ENCODE assay signal across 8 mouse cellular contexts in genomic region chr9:41326772-41327560, GRCm38 (mm10).
DNase-seq lines count a peak whose midpoint lies in the region; ATAC-seq and TF ChIP-seq lines count a peak whose summit lies in the region.

No protein-coding gene starts in this region.

- H3K27ac ChIP-seq in layer of hippocampus, adult 2 months: peak overlapping the region; percentile 76
- H3K27ac ChIP-seq in forebrain, embryonic 15.5 days (replicated peaks): peak overlapping the region; percentile 78
- peak overlapping the region; percentile 72 for H3K27ac ChIP-seq in limb, embryonic 13.5 days
- H3K27ac ChIP-seq in neural tube, embryonic 11.5 days (ENCODE audit: low read depth, low read length): peak overlapping the region; percentile 90

- no peak for DNase-seq in layer of hippocampus, adult 2 months (ENCODE audit: low spot score in 2 of 2)
- no peak for DNase-seq in layer of hippocampus, postnatal 25 days (ENCODE audit: extremely low spot score in 1 of 2, low spot score in 1 of 2)
- DNase-seq in heart, postnatal 4 days: peak; percentile 66
- DNase-seq in neural tube, embryonic 11.5 days (ENCODE audit: low spot score): peak; percentile 75
- DNase-seq in thymus, postnatal 25 days: no peak
- no peak for DNase-seq in cerebellum, postnatal 36 days

- 13% methylated on average over 10 of the region's 10 CpGs for WGBS in forebrain, embryonic 15.5 days
- WGBS in limb, embryonic 13.5 days: 23% methylated on average over 10 of the region's 10 CpGs
- 12% methylated on average over 10 of the region's 10 CpGs for WGBS in neural tube, embryonic 11.5 days

- ATAC-seq in forebrain, embryonic 15.5 days (replicated peaks): no peak; the same call in 1 of the 2 replicates
- ATAC-seq in limb, embryonic 13.5 days (ENCODE audit: low FRiP score, low read depth): no peak
- ATAC-seq in neural tube, embryonic 11.5 days (ENCODE audit: insufficient read depth, low FRiP score, low TSS enrichment): peak; percentile 82

- no peak for TF ChIP-seq CTCF in layer of hippocampus, adult 2 months (conservative IDR thresholded peaks at IDR 0.05)

- H3K9ac ChIP-seq in forebrain, embryonic 15.5 days (replicated peaks): 0 out of 2 replicates have a peak overlapping the region, but pooled peaks have one; percentile 13
- no peak overlapping the region for H3K9ac ChIP-seq in limb, embryonic 13.5 days
- H3K9ac ChIP-seq in neural tube, embryonic 11.5 days (ENCODE audit: low read length): peak overlapping the region; percentile 43

- no peaks in the 10 kb centered on the region for H3K9me3 ChIP-seq in forebrain, embryonic 15.5 days
- H3K9me3 ChIP-seq in limb, embryonic 13.5 days: no peaks in the 10 kb centered on the region
- H3K9me3 ChIP-seq in neural tube, embryonic 11.5 days (ENCODE audit: control insufficient read depth, low read length): no peaks in the 10 kb centered on the region

- H3K27me3 ChIP-seq in forebrain, embryonic 15.5 days: no peaks in the 10 kb centered on the region
- no peaks in the 10 kb centered on the region for H3K27me3 ChIP-seq in limb, embryonic 13.5 days
- H3K27me3 ChIP-seq in neural tube, embryonic 11.5 days (ENCODE audit: control insufficient read depth, insufficient read depth, low read length): no peaks in the 10 kb centered on the region

- peak overlapping the region; percentile 15; the same call in 1 of the 2 replicates for H3K4me3 ChIP-seq in layer of hippocampus, adult 2 months
- H3K4me3 ChIP-seq in forebrain, embryonic 15.5 days: 0 out of 2 replicates have a peak overlapping the region, but pooled peaks have one; percentile 12
- no peak overlapping the region for H3K4me3 ChIP-seq in limb, embryonic 13.5 days
- peak overlapping the region; percentile 36 for H3K4me3 ChIP-seq in neural tube, embryonic 11.5 days (ENCODE audit: low read depth, low read length)

- peak overlapping the region; percentile 28 for H3K4me2 ChIP-seq in forebrain, embryonic 15.5 days (replicated peaks)
- peak overlapping the region; percentile 45 for H3K4me2 ChIP-seq in limb, embryonic 13.5 days (replicated peaks)
- H3K4me2 ChIP-seq in neural tube, embryonic 11.5 days (ENCODE audit: low read depth): peak overlapping the region; percentile 53

- H3K36me3 ChIP-seq in forebrain, embryonic 15.5 days: no peaks in the 10 kb centered on the region
- no peaks in the 10 kb centered on the region for H3K36me3 ChIP-seq in limb, embryonic 13.5 days
- H3K36me3 ChIP-seq in neural tube, embryonic 11.5 days (ENCODE audit: control insufficient read depth, insufficient read depth, low read length): no peaks in the 10 kb centered on the region

- peaks cover 30% of the 10 kb centered on the region for H3K4me1 ChIP-seq in forebrain, embryonic 15.5 days
- H3K4me1 ChIP-seq in limb, embryonic 13.5 days: peaks cover 20% of the 10 kb centered on the region
- H3K4me1 ChIP-seq in neural tube, embryonic 11.5 days (ENCODE audit: control insufficient read depth, insufficient read depth, low read length): peaks cover 34% of the 10 kb centered on the region

Comparison
In these comparisons a context has a peak if more than half of its experiments do, and no peak if none do; other contexts are left out.
1. DNase-seq: peak in heart, postnatal 4 days (single experiment) and neural tube, embryonic 11.5 days (single experiment); none in layer of hippocampus, adult 2 months (0 of 2), layer of hippocampus, postnatal 25 days (0 of 2), thymus, postnatal 25 days (single experiment) and cerebellum, postnatal 36 days (0 of 2).
2. Peak in every context shown above with its lines, with median percentiles within 50 percentile points of each other: H3K27ac ChIP-seq and H3K4me2 ChIP-seq.